Mouse (Mus musculus): ENCODE measurements around the gene Nudt7. TPM values are rescaled to one million over a fixed set of nuclear protein-coding genes. Genes with fewer than 3 reads are reported as not detected.

Gene Nudt7
- polyA plus RNA-seq, 1 experiment, result 0.16 TPM

DNA sequence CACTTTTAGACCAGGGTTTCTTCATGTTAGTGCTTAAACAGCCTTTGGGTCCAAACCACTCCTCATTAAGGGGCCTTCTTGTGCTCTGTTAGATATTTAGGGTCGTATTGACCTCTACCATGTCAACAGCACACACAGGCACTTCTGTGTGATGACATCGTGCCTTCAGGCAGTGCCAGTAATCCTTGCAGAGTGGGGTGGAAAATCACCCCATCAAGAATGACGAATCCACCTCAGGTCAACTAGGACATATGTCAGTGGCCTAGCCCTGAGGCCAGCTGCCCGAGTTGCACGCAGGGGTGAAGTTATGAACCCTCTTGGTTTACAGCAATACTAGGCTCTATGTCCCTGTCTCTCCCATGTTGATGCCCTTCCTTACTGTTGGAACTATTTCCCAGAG is 3.8 kb downstream of the Nudt7 start:
- no peaks in the 10 kb centered on the region for H3K27me3 ChIP-seq (ENCODE audit: control insufficient read depth)
- H3K9me3 ChIP-seq (ENCODE audit: control insufficient read depth, low read length), result no peaks in the 10 kb centered on the region
- TF ChIP-seq GATA1 (IDR thresholded peaks at IDR 0.05; ENCODE audit: low read length), result no peak
- no peak for TF ChIP-seq TAL1 (IDR thresholded peaks at IDR 0.05; ENCODE audit: low read length)
- H3K4me3 ChIP-seq (replicated peaks), result no peak overlapping the region
- peaks cover 5% of the 10 kb centered on the region for H3K36me3 ChIP-seq (ENCODE audit: control insufficient read depth)
- H3K4me1 ChIP-seq (ENCODE audit: control insufficient read depth), result peaks cover 43% of the 10 kb centered on the region

DNA sequence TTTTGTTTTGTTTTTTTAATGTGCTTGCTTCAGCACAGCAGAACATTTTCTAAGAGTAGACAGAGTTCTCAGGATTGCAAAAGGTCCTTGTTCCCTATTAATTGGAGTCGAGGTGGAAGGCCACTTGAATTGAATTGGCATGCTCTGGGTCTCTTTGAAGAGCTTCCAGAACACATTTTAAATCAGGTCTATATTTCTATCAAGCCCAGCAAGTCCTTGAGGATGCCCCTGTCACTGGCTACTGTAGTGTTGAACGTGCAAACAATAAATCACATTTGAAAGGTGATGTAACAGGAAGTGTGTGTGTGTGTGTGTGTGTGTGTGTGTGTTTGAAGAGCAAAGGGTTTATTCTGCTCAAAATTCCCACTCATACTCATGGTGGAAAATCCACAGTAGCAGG is 7.1 kb downstream of the Nudt7 start:
- H3K9me3 ChIP-seq (ENCODE audit: control insufficient read depth, low read length), result no peaks in the 10 kb centered on the region

DNA sequence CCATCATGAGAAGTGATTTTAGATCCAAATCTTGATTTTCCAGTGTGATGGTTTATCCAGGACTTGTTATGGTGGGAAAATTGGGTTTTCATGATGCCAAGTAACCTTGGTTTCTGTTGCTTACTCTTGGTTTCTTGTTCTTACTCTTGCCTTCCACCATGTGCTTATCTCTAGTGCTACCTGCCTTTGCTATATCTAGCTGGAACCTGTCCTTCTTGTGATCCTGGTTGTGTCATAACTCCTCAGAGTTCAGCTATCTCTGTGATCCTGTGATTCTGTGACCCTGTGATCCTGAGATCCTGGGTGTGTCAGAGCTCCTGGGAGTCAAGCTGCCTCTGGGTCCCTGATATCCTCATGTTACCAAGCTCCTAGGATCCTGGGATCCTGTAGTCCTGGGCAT is 8.8 kb downstream of the Nudt7 start:
- no peaks in the 10 kb centered on the region for H3K27me3 ChIP-seq (ENCODE audit: control insufficient read depth)
- H3K4me3 ChIP-seq (replicated peaks), result no peak overlapping the region
- peaks cover 13% of the 10 kb centered on the region for H3K4me1 ChIP-seq (ENCODE audit: control insufficient read depth)
- H3K36me3 ChIP-seq (ENCODE audit: control insufficient read depth), result peaks cover 6% of the 10 kb centered on the region
- no peak for TF ChIP-seq GATA1 (IDR thresholded peaks at IDR 0.05; ENCODE audit: low read length)
- no peak for TF ChIP-seq TAL1 (IDR thresholded peaks at IDR 0.05; ENCODE audit: low read length)
- no peaks in the 10 kb centered on the region for H3K9me3 ChIP-seq (ENCODE audit: control insufficient read depth, low read length)

More for the DNA sequence above, 7.1 kb downstream of the Nudt7 start:
- Histone ChIP-seq H3K4me3 (replicated peaks) (no peak overlapping the region), H3K4me1 (ENCODE audit: control insufficient read depth) (peaks cover 29% of the 10 kb centered on the region), H3K36me3 (ENCODE audit: control insufficient read depth) (peaks cover 5% of the 10 kb centered on the region), H3K27me3 (ENCODE audit: control insufficient read depth) (no peaks in the 10 kb centered on the region)
- no peak for TF ChIP-seq TAL1 (IDR thresholded peaks at IDR 0.05; ENCODE audit: low read length)
- TF ChIP-seq GATA1 (IDR thresholded peaks at IDR 0.05; ENCODE audit: low read length), result no peak

DNA sequence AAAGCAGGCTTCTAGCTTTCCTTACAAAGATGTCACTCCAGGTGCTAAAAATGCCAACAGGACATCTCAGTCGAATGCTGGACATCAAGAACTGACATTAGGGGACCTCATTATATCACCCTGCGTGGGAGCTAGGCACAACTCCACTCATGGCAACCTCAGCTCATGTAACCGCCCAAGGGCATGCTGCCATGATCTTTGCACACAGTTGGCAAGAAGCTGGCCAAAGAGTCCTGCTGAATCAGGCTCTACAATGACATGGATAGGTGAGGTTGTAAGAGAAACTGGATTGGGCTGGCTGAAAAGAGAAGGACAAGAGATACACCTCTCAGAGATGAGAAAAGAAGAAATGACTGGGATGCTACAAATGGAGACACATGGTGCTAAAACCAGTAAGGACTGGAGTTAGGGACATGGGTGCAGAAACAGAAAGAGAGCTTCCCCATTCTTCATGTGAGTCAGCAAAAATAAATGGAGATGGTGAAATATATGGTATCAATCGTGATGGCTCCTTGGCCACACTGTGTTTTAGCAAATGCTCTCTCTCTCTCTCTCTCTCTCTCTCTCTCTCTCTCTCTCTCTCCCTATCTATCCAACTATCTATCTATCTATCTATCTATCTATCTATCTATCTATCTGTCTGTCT is 10.4 kb downstream of the Nudt7 start:
- TF ChIP-seq GATA1 (IDR thresholded peaks at IDR 0.05; ENCODE audit: low read length) (no peak), TAL1 (IDR thresholded peaks at IDR 0.05; ENCODE audit: low read length) (no peak)

DNA sequence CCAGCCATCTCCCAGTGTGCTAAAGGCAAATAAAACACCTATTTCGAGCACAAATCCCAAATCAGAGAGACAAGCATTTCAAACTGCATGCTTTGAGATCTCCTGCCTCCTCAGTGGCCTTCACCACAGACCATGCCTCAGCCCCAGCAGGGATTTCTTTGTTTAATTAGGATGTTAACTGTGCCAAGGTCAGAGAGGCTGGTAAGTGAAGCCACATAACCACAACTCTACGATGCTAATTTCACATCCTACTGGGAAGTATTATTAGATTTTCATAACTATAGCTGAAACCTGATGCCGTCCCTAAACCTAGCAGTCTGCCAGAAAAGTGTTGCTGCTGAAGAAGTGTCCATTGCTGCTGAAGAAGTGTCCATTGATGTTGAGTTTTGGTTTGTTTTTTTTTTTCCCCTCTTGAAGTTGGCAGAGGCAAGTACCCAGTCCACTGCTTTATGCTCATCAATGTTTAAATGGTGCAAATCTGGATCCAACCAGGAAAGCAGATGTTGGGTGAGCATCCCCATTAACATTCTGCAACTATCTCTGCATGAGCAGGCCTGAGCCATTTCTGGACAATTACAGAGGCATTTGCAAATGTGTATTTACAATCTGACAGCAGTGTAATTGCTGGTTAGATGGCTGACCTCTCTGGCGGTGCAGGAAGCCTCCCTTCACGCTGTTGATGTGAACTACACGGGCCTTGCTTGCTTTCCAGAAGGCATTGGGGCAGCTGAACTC is 20.1 kb downstream of the Nudt7 start:
- no peak overlapping the region for H3K4me3 ChIP-seq (replicated peaks)
- no peaks in the 10 kb centered on the region for H3K4me1 ChIP-seq (ENCODE audit: control insufficient read depth)
- H3K27me3 ChIP-seq (ENCODE audit: control insufficient read depth), result no peaks in the 10 kb centered on the region
- no peaks in the 10 kb centered on the region for H3K9me3 ChIP-seq (ENCODE audit: control insufficient read depth, low read length)
- H3K36me3 ChIP-seq (ENCODE audit: control insufficient read depth), result peaks cover 2% of the 10 kb centered on the region; the same call in 1 of the 2 replicates
- no peak for TF ChIP-seq GATA1 (IDR thresholded peaks at IDR 0.05; ENCODE audit: low read length)
- no peak for TF ChIP-seq TAL1 (IDR thresholded peaks at IDR 0.05; ENCODE audit: low read length)

More for the DNA sequence above, 10.4 kb downstream of the Nudt7 start:
- Histone ChIP-seq H3K27me3 (ENCODE audit: control insufficient read depth) (no peaks in the 10 kb centered on the region), H3K9me3 (ENCODE audit: control insufficient read depth, low read length) (no peaks in the 10 kb centered on the region), H3K36me3 (ENCODE audit: control insufficient read depth) (peaks cover 10% of the 10 kb centered on the region), H3K4me3 (replicated peaks) (no peak overlapping the region), H3K4me1 (ENCODE audit: control insufficient read depth) (peaks cover 8% of the 10 kb centered on the region)

DNA sequence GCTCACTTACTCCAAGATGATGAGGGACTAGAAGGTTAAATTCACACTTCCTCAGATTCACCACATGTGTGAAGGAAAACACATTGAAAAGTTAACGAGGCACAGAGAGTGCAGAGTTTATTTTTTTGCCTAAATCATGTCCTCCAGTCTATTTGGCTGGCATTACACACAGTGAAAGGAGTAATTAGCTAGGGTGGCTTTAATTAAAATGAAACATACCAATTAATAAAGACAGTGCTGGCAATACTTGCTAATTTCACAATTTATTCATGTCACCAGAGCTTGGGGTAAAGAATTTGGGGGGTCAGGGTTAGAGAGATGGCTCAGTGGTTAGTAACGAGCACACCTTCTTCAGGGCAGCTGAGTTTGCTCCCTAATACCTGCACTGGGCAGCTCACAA is 25.2 kb downstream of the Nudt7 start:
- Histone ChIP-seq H3K36me3 (ENCODE audit: control insufficient read depth) (no peaks in the 10 kb centered on the region), H3K27me3 (ENCODE audit: control insufficient read depth) (no peaks in the 10 kb centered on the region), H3K4me3 (replicated peaks) (no peak overlapping the region), H3K4me1 (ENCODE audit: control insufficient read depth) (no peaks in the 10 kb centered on the region), H3K9me3 (ENCODE audit: control insufficient read depth, low read length) (no peaks in the 10 kb centered on the region)
- TF ChIP-seq GATA1 (IDR thresholded peaks at IDR 0.05; ENCODE audit: low read length) (no peak), TAL1 (IDR thresholded peaks at IDR 0.05; ENCODE audit: low read length) (no peak)

DNA sequence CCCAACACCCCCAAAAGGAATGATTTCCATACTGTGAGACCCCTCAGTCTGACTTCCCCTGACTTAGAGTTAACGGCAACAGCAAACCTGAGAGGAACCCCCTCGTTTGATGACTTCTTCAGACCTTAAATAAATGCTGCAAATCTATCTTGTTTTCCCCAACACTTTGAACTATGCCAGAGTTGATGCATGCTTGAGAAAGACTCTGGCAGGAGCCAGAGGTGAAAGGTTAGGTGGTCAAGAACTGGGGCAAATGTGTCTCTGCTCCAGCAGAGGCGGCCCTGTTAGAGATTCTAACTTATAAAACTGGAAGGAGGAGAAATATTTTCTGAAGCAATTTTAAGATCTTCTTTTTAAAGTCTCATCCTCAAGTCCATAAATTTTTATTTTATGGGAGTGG is 26.3 kb downstream of the Nudt7 start:
- H3K27me3 ChIP-seq (ENCODE audit: control insufficient read depth), result no peaks in the 10 kb centered on the region
- no peaks in the 10 kb centered on the region for H3K9me3 ChIP-seq (ENCODE audit: control insufficient read depth, low read length)
- H3K4me3 ChIP-seq (replicated peaks), result no peak overlapping the region
- no peaks in the 10 kb centered on the region for H3K36me3 ChIP-seq (ENCODE audit: control insufficient read depth)
- no peak for TF ChIP-seq TAL1 (IDR thresholded peaks at IDR 0.05; ENCODE audit: low read length)
- no peak for TF ChIP-seq GATA1 (IDR thresholded peaks at IDR 0.05; ENCODE audit: low read length)
- H3K4me1 ChIP-seq (ENCODE audit: control insufficient read depth), result no peaks in the 10 kb centered on the region

DNA sequence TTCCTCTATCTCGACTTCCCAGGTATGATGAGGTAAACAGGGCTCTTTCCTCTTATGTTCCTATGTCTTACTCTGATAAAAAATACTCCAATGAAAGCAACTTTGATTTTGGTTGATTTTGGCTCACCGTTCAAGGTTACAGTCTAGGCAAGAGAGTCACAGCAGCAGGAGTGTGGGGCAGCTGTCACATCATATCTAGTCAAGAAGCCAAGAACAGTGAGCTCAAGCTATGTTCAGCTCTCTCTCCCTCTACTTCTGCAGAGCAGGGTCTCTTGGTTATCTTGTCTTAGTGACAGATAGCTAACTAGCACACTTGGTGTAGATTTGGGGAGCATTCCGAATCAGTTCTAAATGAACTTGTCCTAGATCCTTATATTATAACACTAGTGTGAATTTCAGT is 30.5 kb downstream of the Nudt7 start:
- no peaks in the 10 kb centered on the region for H3K27me3 ChIP-seq (ENCODE audit: control insufficient read depth)
- H3K36me3 ChIP-seq (ENCODE audit: control insufficient read depth), result no peaks in the 10 kb centered on the region
- no peak for TF ChIP-seq GATA1 (IDR thresholded peaks at IDR 0.05; ENCODE audit: low read length)
- no peak for TF ChIP-seq TAL1 (IDR thresholded peaks at IDR 0.05; ENCODE audit: low read length)
- no peak overlapping the region for H3K4me3 ChIP-seq (replicated peaks)
- H3K9me3 ChIP-seq (ENCODE audit: control insufficient read depth, low read length), result no peaks in the 10 kb centered on the region
- no peaks in the 10 kb centered on the region for H3K4me1 ChIP-seq (ENCODE audit: control insufficient read depth)

DNA sequence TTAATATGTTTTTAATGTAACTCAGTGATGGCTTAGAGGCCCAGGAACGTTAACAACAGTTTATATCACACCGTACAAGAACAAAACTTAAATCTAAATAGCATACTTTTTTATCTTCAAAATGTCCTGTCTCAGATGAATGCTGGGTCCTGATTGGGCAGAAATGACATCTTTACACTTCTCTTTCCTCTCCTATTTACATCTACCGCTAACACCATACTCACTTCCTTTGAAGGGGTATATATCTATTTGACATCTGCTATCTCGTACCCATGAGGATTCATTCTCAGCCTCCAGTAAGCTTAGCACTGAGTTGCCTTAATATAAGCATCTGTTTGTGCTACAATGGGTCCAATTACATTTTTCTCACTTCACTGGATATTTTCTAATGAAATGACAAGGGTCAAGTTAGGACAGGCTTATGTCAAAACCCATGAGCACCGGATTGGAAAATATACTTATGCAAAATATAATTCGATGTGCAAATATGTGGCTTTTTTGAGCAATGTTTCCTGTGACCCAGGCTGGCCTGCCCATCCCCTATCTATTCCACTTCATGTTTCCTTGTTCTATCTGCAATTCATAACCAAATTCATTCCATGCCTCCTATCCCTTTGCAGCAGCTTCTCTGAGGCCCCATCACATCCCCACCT is 31.2 kb downstream of the Nudt7 start:
- H3K9me3 ChIP-seq (ENCODE audit: control insufficient read depth, low read length), result no peaks in the 10 kb centered on the region
- no peaks in the 10 kb centered on the region for H3K27me3 ChIP-seq (ENCODE audit: control insufficient read depth)
- H3K36me3 ChIP-seq (ENCODE audit: control insufficient read depth), result no peaks in the 10 kb centered on the region
- TF ChIP-seq GATA1 (IDR thresholded peaks at IDR 0.05; ENCODE audit: low read length) (no peak), TAL1 (IDR thresholded peaks at IDR 0.05; ENCODE audit: low read length) (no peak)
- H3K4me1 ChIP-seq (ENCODE audit: control insufficient read depth), result no peaks in the 10 kb centered on the region
- no peak overlapping the region for H3K4me3 ChIP-seq (replicated peaks)
